Mouse (Mus musculus) thymus, postnatal 14 days (tissue): ENCODE results near the gene Krt73.
A peak's percentile ranks its signal among the peaks of the same experiment; 100 is the strongest.

Source experiments
- DNase-seq: peaks from one replicate; pipeline ENCODE4 v3.0.0; 2021

The Krt73 gene

DNA sequence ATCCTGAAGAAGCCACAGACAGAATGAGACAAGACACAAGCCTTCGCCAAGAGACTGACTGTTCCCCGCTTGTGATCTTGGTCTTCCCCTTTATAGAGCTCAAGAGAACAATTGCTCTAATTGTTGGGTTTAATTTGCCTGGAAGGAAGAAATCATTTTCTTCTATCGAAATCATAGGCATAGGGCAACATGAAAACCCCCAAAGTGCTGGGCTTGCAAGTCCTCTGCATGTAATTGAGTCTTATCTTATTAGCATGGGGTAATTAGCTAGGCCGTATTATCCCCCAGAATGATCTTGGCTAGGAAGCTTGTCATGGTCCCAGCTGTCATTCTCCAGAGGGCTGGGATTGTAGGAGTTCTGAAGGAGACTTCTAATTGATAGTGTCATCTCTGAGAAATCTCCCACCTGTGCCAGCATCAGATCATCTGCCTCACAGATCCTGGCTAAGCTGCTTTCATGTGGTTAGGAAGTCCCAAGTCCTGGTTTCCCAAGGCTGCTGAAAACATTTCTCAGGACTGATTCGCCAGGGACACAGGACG lies at the start of gene Krt73:
TSS of gene Krt73 (minus strand) at position 51 of the 540 bp plus-strand sequence.
- DNase-seq, result no peak

GRCm38 (mm10) chr15:101850694-101851093 lies 48.5 kb upstream of the Krt73 start, which contains the start of gene Krt1:
Gene Krt1, minus strand, starts transcription at chr15:101850794.
- DNase-seq, result no peak

- DNase-seq, result peak; percentile 54
These were observed 43.8 kb upstream of the Krt73 start for GRCm38 (mm10) chr15:101845971-101846403.

DNA sequence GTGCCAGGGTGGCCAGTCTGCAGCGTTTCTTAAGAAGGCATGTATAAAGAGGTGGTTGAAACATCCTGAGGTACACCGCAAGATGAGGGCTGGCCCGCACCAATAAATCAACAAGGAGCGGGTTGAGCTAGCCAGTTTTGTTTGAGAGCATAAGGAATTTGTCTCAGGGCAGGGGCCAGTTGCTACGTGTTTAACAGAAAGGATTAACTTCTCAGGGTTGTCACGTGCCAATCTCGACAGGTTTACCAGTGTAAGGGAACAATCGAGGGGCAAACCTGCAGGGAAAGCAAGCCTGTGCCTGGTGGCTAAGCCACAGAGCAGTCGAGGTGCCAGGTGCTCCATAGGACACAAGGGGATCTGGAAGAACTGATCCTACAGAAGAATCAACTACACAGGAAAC lies 41.0 kb upstream of the Krt73 start:
- no peak for DNase-seq

DNA sequence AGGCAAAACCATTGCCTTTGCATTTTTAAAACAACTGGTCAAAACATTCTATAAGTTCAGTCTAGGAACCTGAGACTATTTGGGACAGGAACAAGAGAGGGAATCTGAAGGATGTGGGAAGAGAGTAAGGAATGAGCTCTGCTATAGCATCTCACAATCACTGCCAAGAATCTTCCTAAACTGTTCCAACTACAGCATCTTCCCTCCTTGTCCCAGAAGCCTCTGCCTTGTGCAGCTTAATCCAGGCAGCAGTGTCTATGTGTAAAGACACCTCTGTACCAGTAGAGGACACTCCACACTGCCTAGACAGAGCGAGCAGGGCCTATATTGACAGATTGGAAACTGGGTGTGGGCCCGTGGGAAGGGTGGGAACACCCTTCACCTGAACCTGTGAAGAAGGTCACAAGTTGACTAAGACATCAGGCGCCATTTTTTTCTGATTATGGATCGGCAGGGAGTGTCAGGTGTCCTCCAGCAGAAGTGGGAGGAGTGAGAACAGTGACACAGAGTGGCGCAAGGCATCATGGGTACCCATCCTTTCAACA lies 32.7 kb upstream of the Krt73 start:
- no peak for DNase-seq

DNA sequence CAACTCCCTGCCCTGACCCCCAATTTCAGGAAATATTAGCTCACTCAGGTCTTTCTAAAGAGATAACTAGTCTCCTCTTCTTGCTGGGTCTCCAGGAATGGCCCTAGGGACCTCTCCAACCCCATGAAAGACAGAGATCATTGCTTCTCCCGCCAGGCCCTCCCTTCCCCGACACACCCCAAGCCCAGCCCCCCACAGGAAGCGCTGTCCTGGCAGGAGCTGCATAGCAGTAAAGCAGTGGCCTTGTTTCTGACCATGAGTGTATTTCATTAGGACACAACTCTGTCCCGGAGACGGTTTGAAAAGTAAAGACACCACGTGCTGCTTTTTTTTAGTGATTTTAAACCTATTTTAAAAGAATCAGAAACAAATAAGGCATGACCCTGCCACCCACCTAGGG lies 31.0 kb upstream of the Krt73 start:
- DNase-seq, result no peak

DNA sequence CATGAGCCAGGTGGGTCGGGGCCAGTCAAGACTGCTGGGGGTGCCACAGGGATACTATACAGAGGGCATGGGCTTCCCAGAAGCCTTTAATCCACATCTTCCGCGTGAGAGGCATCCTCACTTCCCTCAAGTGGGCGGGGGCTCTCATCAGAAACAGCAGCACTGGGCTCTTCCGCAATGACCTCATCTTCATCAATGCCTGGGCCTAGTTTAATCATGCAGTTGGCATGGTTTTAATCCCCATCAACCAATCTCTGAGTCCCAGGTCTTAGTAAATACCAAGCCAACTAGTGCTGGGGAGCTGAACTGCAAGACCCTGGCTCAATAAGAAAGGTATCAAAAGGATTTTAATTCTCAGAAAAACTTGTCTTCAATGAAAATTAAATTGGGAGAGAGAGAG lies 27.3 kb upstream of the Krt73 start:
- no peak for DNase-seq

- DNase-seq, result no peak
These were observed 19.6 kb upstream of the Krt73 start for GRCm38 (mm10) chr15:101821786-101822185.

DNA sequence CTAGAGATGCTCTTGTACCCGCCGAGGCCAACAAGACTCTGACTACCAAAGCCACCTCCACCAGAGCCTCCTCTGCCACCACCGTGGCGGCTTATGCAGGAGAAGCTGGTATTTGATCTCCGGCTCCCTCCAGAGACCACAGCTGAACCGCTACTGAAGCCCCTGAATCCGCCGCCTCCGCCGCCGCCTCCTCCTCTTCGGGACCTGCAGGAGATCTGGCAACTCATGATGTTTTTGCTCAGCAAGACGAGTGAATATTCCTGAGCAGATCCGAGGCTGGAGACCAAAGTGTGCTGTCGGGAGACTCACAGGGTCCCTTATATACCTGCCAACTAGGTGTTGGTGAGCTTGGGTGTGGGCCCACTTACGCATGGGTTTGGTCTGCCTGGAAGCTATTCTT lies 15.7 kb upstream of the Krt73 start, which contains the start of gene Krt2:
TSS of gene Krt2 (minus strand) at position 295 of the 400 bp plus-strand sequence.
- no peak for DNase-seq

GRCm38 (mm10) chr15:101803052-101803822 lies 1.1 kb upstream of the Krt73 start:
- no peak for DNase-seq

DNA sequence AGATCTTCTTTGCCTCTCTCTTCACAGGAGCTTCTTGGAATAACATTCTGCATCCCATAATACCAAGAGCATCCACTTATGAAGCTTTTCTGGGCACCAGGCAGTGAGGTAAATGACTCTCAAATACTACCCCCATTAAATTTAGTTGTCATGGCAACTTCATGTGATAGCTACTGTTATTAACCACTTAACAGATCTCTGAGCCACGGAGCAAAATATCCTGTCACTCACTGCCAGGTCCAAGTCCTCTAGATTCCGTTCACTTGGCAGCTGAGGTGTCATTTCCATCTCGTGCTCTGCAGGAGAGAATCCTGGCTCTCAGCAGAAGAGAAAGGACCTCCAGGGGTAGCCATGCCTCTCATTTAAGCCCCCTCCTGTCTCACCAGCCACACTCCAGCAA lies 11.3 kb downstream of the Krt73 start:
- no peak for DNase-seq

- no peak for DNase-seq
These were observed 15.8 kb downstream of the Krt73 start, which contains the start of gene Krt72 for GRCm38 (mm10) chr15:101786360-101786759. Gene Krt72, minus strand, starts transcription at chr15:101786460.

GRCm38 (mm10) chr15:101773420-101773819 lies 28.7 kb downstream of the Krt73 start:
- DNase-seq, result no peak

GRCm38 (mm10) chr15:101772711-101773081 lies 29.4 kb downstream of the Krt73 start:
- peak; percentile 75 for DNase-seq

DNA sequence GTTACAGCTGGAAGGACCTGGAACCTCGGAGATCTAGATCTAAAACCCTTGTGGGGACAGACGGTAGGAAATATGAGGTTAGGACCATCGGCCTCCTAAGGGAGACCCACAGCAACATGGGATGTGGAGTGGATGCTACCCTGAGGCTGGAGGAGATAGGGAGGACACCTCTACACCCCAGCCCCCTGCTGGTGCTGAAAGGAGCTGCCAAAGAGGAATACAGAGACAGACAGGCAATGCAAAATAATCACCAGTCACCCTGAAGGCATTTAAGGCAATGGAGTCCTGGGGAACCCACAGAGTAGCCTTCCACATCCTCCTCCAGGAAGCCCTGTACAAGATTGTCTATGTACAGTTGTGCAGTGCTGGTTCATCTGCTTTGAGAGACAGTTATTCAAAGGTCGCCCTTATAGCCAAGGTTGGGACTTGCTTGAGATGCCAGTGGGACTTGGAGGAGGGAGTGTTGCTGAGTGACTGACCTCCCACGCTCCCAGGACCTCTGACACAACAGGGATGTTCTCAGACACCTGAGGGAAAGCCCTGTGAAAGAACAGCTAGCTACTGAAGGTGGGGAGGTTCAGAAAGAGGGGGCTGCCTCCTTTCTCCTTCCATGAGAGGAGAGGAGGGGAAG lies 30.0 kb downstream of the Krt73 start:
- no peak for DNase-seq

DNA sequence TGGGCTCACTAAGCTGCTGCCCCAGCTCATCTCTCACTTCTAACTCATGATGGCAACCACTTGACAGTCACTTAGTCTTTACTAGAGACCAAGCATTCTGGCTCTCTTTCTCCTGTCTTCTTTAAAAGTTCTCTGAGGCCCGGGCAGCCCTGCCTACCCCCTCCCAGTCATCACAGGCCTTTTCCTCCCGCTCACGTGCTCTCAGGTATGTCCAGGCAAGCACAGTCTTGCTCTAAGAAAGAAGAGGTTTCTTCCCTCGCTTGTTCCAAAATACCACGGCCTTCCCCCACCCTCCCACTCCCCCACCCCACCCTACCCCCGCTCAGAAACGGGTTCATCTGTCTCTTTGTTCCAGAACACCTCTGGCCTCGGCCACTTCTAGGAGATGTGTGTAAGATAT lies 31.9 kb downstream of the Krt73 start:
- DNase-seq, result no peak
